Mouse (Mus musculus) cerebellum, adult 18-20 months (tissue): ENCODE data around the gene Hunk.

Experiments used
- DNase-seq, 2 experiments: peaks; one replicate each; pipeline ENCODE4 v3.0.0; 2021

Hunk gene

DNA sequence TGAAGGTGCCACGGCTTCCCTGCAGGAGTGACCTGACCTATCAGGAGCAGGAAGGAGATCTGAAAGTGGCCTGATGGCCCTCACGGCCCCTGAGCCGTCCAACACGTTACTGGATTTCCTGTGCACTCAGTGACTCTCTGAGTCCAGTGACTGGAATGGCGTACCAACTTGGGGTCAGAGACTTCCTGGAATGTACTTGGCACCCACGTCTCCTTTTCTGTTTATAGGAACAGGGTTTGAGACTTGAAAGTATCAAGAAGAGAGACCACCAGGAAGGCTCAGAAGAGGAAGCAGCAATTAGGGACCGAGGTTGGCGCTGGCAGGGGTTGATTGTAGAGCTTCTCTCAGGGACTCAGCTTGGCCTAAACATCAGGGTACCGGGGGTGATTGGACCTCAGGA is 131.2 kb downstream of the Hunk start:
- no peak for DNase-seq

DNA sequence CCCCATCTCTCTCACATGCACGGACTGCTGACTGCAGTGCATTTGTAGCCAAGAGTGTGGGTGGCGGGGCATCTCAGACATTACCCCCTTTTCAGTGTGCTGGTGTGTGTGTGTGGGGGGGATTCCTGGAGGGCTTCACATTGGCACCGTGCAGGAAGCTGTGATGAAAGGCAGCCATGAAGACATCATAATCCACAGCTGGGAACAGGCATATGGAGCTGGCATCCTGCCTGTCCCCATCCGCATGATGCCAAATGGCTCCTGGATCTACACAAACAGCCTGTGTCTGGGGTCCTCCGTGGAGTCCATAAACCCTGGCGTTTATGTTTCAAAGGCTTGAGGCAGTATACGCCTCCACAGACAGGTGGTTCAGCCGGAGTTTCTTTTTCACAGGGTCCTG is 132.4 kb downstream of the Hunk start:
- DNase-seq, result no peak

DNA sequence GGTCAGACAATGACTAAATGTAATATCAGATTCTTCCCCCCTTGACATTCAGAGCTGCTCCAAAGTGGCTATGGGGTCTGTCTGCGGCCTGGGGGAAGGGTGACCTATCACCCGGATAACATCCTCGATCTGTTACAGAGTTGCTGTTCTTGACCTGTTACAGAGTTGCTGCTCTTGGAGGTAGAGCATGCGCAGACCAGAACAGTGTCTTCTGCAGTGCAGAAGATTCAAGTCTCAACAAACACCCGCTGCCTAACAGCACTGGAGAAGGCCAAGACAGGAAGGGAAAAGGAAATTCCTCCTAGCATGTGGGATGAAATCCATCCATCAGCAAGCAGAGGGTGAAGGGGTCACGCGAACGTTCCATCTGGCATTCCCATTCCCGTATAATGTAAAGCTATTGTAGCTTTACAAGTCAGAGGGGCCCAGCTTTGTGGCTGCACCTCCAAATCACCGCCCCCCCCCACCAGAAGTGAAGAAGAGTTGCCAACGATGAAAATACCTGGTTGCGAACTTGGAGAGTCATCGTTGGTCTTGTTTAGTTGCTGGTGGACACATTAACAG is 133.0 kb downstream of the Hunk start:
- DNase-seq, result no peak

DNA sequence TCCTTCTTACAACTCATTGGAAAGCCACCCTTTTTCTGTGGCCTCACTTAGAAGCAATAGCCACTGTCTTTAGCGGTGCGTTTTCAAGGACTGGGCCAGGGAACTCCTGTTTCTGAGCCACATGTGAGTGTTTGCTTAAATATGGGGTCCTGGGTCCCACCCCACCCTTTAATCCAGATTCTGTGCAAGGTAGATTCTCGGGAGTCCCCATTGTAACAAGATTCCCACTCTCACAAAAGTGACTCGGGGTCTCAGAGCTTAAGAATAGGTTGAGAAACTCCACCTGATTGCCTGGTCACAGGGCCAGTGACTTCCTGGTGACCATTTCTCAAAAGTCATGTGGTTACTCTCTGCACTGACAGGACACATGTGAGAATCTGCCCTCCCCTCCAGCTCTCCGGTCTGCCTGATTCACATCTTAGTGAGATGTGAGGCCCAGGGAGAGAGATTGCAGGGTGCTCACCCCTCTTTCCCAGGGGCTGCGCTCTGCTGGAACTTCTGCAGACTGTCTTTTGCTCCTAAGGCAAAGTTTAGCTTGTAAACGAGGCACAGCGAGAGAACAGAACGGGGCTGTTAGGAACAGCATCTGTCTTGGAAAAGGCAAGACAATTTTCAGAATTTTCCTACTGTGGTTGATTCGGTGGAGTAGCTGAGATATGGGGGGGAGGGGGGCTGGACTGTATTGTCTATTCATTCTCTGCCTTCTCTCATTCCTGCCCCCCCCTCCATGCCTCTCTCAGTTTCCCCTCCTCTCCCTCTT is 135.6 kb downstream of the Hunk start:
- no peak for DNase-seq

DNA sequence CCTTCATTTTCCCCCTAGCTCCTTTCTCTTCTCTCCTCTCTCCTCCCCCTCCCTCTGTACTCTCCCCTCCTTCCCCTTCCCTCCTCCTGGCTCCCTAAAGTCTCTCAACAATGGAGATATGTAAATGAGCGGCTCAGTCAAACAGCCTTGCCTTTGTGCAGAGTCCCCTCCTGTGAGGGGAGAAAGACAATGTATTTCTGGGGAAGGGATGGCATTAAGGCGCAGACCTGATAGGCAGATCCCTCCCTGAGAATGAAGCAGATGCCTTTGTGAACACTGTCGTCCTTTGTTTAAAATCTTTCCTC is 136.1 kb downstream of the Hunk start:
- no peak for DNase-seq

DNA sequence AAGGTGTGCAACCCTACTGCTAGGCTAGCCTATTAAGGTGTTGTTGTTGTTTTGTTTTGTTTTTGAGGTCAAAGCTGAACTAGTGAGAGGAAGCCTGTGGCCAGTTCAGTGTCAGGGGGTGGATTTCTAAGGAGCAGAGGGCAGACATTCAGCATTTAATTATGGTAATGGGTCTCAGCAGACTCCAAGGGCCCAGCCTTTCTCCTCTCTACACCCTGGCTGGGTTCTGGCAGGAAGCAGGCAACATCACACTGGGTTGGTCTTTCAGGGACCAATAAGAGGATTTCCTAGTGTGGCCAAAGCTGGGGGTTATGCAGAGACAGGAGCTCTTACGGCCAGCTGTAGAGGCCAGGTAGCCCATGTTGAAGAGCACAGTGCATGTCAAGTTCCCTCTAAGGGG is 136.8 kb downstream of the Hunk start:
- DNase-seq, result no peak

DNA sequence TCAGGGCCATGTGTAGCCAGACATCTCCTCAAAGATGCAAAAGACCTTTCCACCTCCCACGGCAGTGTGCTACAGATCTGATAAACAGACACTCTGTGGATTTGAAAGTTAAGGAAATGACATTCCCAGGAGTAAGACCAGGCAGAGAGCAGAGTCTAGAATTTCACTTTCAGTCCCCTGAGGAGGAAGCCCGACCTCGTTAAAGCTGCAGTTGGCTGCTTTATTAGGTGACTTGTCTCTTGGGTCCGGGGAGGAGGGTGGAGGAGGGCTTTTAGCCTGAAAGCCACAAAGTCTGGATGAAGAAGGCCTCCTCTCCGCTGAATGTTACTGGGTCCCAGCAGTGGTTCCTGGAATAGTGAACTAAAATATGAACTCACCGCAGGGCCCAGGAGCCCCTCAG is 137.6 kb downstream of the Hunk start:
- no peak for DNase-seq

DNA sequence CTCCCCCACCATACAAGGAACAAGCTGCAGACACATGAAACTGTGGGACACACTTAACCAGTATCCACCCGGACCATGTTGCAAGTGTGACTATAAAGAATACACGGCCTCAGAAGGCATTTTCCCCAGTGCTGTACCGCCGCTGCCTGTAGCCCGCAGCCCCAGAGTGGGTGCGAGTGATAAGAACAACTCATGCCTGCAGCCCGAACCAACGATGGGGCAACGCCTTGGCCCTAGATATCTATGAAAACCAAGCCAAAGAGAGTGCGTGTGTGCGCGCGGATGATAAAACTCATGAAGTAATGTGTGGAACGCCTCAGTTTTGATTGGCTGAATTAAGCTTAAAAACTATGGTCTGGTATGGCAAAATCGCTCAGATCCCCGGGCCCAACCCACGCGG is 138.1 kb downstream of the Hunk start:
- DNase-seq, result no peak

DNA sequence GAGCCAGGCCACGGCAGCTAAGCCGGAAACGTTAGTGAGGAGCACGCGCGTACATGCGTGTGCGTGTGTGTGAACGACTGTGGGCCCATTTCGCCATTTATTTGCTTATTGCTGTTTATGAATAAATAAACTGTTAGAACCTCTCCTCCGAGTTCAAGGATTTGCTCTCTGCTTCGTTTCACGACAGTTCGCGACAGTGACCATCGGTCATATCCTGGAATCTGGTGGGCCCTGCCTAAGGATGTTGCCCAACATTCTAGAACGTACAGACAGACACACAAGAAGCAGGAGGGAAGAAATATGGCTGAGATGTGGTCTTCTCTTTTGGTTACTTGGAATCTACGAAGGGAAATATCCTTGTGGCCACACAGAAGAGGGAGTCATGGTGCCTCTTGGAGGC is 138.6 kb downstream of the Hunk start:
- no peak for DNase-seq

DNA sequence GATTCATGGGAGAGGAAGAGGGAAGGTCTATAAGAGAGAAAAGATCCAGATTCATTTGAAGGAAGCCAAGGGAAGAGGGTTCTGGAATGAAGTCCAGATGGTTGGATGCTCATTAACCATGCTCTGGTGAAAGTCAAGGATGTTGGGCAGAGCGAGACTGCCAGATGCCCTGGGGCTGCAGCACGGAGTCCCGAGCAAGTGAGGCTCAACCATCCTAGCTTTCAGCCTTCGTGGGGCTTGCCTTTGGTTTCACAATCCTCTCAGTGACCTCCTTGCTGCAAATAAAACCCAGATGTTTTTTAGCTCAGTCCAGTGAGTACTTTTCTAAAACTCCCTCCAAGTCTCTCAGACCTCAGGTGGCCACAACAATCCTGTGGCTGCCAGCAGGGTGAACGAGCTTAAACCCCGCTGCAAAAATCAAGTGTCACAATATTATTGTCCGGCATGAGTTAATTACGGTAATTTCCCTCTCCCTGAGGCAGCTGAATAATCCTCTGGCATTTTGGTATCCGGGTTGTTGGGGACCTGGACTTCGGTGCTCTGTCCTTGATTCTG is 147.4 kb downstream of the Hunk start:
- DNase-seq, result no peak

DNA sequence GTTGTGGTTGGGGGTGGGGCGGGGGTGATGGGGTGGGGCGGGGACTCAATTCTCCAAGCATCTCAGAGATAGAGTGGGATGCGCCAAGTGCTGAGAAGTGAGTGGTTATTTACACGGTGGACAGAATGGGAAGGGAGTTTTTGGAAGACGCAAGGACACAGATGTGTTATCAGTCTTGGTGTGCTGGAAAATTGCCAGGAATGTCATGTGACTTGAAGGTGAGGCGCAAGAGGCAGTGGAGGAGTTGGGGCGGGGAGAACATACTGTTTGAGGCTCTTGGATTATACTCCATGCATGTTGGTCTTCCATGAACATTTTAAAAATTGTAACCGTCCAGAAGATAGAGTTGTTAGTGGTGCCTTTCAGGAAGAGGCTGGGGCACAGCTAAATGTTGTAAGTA is 148.8 kb downstream of the Hunk start:
- no peak for DNase-seq

DNA sequence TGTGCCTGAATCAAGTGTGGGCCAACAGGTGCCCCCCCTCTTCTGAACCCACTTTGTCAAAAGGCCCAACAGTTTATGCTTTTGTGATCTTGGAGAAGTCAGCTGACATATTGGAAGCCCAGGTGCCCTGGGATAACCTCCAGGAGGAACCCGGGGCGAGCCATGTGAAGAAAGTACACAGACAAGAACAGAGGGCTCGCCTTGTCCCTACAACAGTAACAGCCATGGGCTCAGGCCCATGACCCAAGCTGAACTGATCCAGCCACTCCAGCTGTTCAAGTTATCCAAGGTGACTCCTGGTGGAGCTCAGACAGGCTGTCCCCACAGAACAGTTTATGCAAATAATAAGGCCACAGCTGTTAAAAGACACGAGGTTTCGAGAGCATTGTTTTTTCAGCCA is 153.1 kb downstream of the Hunk start:
- DNase-seq, result no peak

DNA sequence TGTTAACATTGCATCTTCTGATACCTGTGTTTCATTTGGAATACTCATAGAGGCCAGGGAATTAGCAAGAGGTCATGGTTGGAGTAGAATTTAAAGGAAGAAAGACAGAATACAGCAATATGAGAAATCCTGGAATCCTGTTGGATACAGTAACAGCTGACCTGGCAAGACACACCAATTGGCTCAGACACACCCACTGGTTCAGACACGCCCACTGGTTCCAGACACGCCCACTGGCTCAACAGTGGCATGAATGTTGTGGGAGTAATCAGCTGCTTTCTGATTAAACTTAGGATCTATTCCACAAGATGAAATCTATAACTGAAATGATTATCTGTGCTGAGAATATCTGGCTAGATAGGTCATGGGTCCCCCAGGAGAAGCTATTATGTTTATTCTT is 155.4 kb downstream of the Hunk start:
- DNase-seq, result no peak

DNA sequence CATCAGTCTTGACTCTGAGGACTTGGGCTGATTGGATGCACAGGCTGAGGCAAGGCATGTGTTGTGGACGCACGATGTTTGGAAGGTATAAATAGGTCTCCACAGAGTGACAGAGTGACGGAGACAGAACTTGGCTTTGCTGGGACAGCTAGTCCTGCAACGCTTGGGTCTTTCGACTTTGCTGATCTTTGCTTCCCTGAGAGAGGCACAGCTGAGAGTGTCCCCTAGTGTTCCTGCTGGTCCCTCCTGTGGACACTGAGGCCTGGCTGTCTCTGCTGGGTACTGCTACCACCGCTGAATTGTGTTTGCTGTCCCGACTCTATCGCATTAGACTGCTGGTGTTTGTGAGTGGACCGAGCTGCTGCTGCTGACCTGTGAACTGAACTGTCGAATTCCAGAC is 156.6 kb downstream of the Hunk start:
- no peak for DNase-seq

DNA sequence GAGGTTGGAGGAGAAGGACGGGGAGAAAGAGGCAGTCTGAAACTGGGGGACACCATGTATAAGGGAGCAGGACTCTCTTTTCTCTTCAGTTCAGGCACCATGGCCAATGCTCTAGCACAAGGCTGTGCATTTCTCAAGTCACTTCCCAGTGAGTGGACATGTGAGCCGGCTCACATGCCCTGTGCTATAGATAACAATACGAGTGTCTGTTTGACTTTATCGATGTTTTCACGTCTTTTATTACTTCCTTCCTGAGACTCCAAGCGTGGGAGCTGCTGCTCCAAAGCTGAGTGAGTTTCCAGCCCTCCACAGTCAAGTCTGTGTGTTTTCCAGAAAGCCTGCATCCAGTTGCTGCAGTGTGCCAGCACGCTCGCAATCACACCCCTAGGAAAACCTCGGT is 158.4 kb downstream of the Hunk start:
- DNase-seq, result no peak

DNA sequence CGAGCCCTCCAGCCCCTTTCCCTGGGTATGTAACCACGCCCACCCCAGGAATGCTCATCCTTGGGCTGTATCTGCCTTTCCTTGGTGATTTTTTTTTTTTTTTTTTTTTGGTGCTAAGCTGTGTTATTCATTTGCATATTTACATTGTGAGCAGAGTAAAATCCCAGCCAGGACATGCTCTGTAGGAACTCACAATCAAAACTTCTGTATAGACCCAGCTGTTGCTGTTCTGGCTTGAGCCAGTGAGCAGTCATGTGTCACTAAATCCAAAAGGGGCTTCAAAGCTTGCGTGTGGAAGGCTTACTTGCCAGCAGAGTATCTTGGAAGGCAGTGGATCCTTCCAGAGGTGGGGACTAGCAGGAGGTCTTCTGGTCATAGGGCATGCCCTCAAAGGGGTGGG is 159.7 kb downstream of the Hunk start:
- no peak for DNase-seq

DNA sequence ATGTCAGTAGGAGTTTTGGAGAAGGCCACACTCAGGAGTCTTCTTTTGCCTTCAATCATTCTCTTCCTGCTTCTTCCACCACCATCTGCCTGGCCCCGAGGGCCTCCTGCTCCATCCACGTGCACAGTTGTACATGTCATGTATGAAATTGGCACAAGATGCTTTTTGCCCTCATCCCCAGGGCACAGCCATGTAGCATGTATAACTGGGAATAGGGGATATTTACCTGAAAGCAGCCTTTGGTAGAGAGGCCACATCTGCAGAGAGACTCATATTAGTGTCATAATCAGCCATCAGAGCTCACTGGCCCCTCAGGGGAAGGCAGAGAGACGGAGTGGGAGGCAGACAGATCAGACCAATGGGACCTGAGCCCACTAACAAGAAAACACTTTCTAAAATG is 160.8 kb downstream of the Hunk start:
- DNase-seq, result no peak

DNA sequence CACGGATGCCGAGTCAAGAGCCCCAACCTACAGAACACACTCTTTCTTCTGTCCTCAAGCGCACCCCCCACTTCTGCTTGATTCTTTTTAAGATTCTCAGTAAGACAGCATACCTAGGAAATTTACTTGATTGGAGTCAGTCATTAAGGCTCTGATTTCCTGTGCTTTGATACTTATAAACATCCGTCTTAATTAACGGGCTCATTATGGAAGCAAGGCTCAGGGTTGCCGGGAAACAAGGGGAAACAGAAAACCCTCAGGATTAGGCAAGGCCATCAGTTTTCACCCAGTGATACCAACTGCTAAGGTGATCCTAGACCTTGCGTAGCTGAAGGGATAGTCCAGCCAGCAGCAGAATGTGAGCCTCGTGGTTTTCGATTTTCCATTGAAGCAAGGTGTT is 162.2 kb downstream of the Hunk start:
- DNase-seq, result no peak
